Mouse (Mus musculus): Measurements from ENCODE around the gene Lmntd2. TPM values are rescaled to one million over a fixed set of nuclear protein-coding genes. Genes with fewer than 3 reads are reported as not detected.
"Not testable (repeated sequence)": the region's sequence is repeated elsewhere in the genome, so short reads cannot be mapped to it uniquely, and the experiment has no call there.

The Lmntd2 gene
- 1.8 and 2.1 TPM in 2 replicates for polyA plus RNA-seq (2015; fragmentation: Nextera tagmentation; extraction: Ambion mirVana)

GRCm38 (mm10) chr7:141213605-141214235 is at the start of gene Lmntd2:
Gene Lmntd2 (minus strand): TSS chr7:141214080.
- H3K4me1 ChIP-seq (replicated peaks) = peaks cover 29% of the 10 kb centered on the region
- peak within 1 kb of the TSS; percentile 69 for H3K9ac ChIP-seq (replicated peaks)
- WGBS = 93% methylated on average over 11 of the region's 11 CpGs
- H3K27ac ChIP-seq = peak within 1 kb of the TSS; percentile 88
- H3K27me3 ChIP-seq = no peaks in the 10 kb centered on the region
- no peak for ATAC-seq
- peak within 1 kb of the TSS; percentile 91 for H3K4me2 ChIP-seq (replicated peaks)
- H3K9me3 ChIP-seq = no peaks in the 10 kb centered on the region
- H3K4me3 ChIP-seq (replicated peaks) = peak within 1 kb of the TSS; percentile 70
- H3K36me3 ChIP-seq = peaks cover 8% of the 10 kb centered on the region

- no peaks in the 10 kb centered on the region for H3K9me3 ChIP-seq
- WGBS = 92% methylated on average over 13 of the region's 13 CpGs
- H3K4me3 ChIP-seq (replicated peaks) = no peak overlapping the region
- no peak overlapping the region for H3K27ac ChIP-seq
- peaks cover 61% of the 10 kb centered on the region for H3K36me3 ChIP-seq
- no peak overlapping the region for H3K9ac ChIP-seq (replicated peaks)
- ATAC-seq = no peak
- no peak overlapping the region for H3K4me2 ChIP-seq (replicated peaks)
- no peaks in the 10 kb centered on the region for H3K27me3 ChIP-seq
- peaks cover 14% of the 10 kb centered on the region for H3K4me1 ChIP-seq (replicated peaks)
Measured at GRCm38 (mm10) chr7:141263640-141264039, 49.8 kb upstream of the Lmntd2 start.

GRCm38 (mm10) chr7:141261480-141261879 is 47.6 kb upstream of the Lmntd2 start:
- Histone ChIP-seq H3K4me1 (replicated peaks) (peaks cover 14% of the 10 kb centered on the region), H3K27me3 (no peaks in the 10 kb centered on the region), H3K4me2 (replicated peaks) (no peak overlapping the region), H3K9me3 (no peaks in the 10 kb centered on the region), H3K9ac (replicated peaks) (no peak overlapping the region), H3K36me3 (peaks cover 83% of the 10 kb centered on the region), H3K27ac (no peak overlapping the region), H3K4me3 (replicated peaks) (no peak overlapping the region)
- 95% methylated on average over 3 of the region's 3 CpGs for WGBS
- no peak for ATAC-seq

GRCm38 (mm10) chr7:141256159-141256558 is 42.3 kb upstream of the Lmntd2 start:
- Histone ChIP-seq H3K27ac (no peak overlapping the region), H3K36me3 (peaks cover 95% of the 10 kb centered on the region), H3K4me2 (replicated peaks) (no peak overlapping the region), H3K27me3 (no peaks in the 10 kb centered on the region), H3K4me3 (replicated peaks) (no peak overlapping the region), H3K9me3 (no peaks in the 10 kb centered on the region), H3K4me1 (replicated peaks) (no peaks in the 10 kb centered on the region), H3K9ac (replicated peaks) (no peak overlapping the region)
- ATAC-seq = no peak
- WGBS = 96% methylated on average over 10 of the region's 10 CpGs

GRCm38 (mm10) chr7:141250486-141250885 is 36.6 kb upstream of the Lmntd2 start:
- peaks cover 95% of the 10 kb centered on the region for H3K36me3 ChIP-seq
- ATAC-seq = not testable (repeated sequence)
- WGBS = 96% methylated on average over 4 of the region's 4 CpGs

GRCm38 (mm10) chr7:141231551-141231950 is 17.7 kb upstream of the Lmntd2 start:
- H3K9ac ChIP-seq (replicated peaks) = no peak overlapping the region
- WGBS = 88% methylated on average over 10 of the region's 10 CpGs
- no peak overlapping the region for H3K4me2 ChIP-seq (replicated peaks)
- no peak overlapping the region for H3K27ac ChIP-seq
- H3K9me3 ChIP-seq = 0 out of 2 replicates have a peak, but pooled peaks cover 2% of the 10 kb centered on the region
- peaks cover 24% of the 10 kb centered on the region for H3K4me1 ChIP-seq (replicated peaks)
- no peaks in the 10 kb centered on the region for H3K27me3 ChIP-seq
- H3K36me3 ChIP-seq = peaks cover 58% of the 10 kb centered on the region
- ATAC-seq = no peak
- H3K4me3 ChIP-seq (replicated peaks) = no peak overlapping the region

More at GRCm38 (mm10) chr7:141250486-141250885, 36.6 kb upstream of the Lmntd2 start:
- not testable (repeated sequence) for H3K27me3 ChIP-seq; H3K9me3 ChIP-seq; H3K4me1 ChIP-seq (replicated peaks); H3K9ac ChIP-seq (replicated peaks); H3K27ac ChIP-seq; H3K4me3 ChIP-seq (replicated peaks); H3K4me2 ChIP-seq (replicated peaks)

- Histone ChIP-seq H3K27ac (no peak overlapping the region), H3K4me3 (replicated peaks) (no peak overlapping the region), H3K4me1 (replicated peaks) (peaks cover 24% of the 10 kb centered on the region), H3K9me3 (0 out of 2 replicates have a peak, but pooled peaks cover 2% of the 10 kb centered on the region), H3K9ac (replicated peaks) (no peak overlapping the region), H3K36me3 (peaks cover 56% of the 10 kb centered on the region), H3K27me3 (no peaks in the 10 kb centered on the region), H3K4me2 (replicated peaks) (no peak overlapping the region)
- no peak for ATAC-seq
- 94% methylated on average over 3 of the region's 3 CpGs for WGBS
Measured at GRCm38 (mm10) chr7:141231111-141231510, 17.2 kb upstream of the Lmntd2 start.

- Histone ChIP-seq H3K27ac (no peak overlapping the region), H3K4me1 (replicated peaks) (peaks cover 24% of the 10 kb centered on the region), H3K27me3 (no peaks in the 10 kb centered on the region), H3K4me3 (replicated peaks) (0 out of 2 replicates have a peak overlapping the region, but pooled peaks have one; percentile 1), H3K9me3 (0 out of 2 replicates have a peak, but pooled peaks cover 2% of the 10 kb centered on the region), H3K9ac (replicated peaks) (no peak overlapping the region), H3K4me2 (replicated peaks) (peak overlapping the region; percentile 71; the same call in 1 of the 2 replicates), H3K36me3 (peaks cover 50% of the 10 kb centered on the region)
- 97% methylated on average over 4 of the region's 4 CpGs for WGBS
- no peak for ATAC-seq
Measured at GRCm38 (mm10) chr7:141230570-141230969, 16.7 kb upstream of the Lmntd2 start.

GRCm38 (mm10) chr7:141229702-141230101 is 15.8 kb upstream of the Lmntd2 start:
- H3K9ac ChIP-seq (replicated peaks) = peak overlapping the region; percentile 96
- peaks cover 24% of the 10 kb centered on the region for H3K4me1 ChIP-seq (replicated peaks)
- H3K36me3 ChIP-seq = peaks cover 42% of the 10 kb centered on the region
- 0 out of 2 replicates have a peak, but pooled peaks cover 2% of the 10 kb centered on the region for H3K9me3 ChIP-seq
- H3K27ac ChIP-seq = no peak overlapping the region
- WGBS = 72% methylated on average over 6 of the region's 6 CpGs
- peak overlapping the region; percentile 71 for H3K4me2 ChIP-seq (replicated peaks)
- H3K27me3 ChIP-seq = no peaks in the 10 kb centered on the region
- no peak for ATAC-seq
- H3K4me3 ChIP-seq (replicated peaks) = peak overlapping the region; percentile 99

GRCm38 (mm10) chr7:141228279-141229067 is 14.6 kb upstream of the Lmntd2 start, which contains the start of gene Phrf1:
Gene Phrf1 (plus strand): TSS chr7:141228784.
- H3K27me3 ChIP-seq = no peaks in the 10 kb centered on the region
- under 1% methylated on average over 68 of the region's 76 CpGs for WGBS
- ATAC-seq = peak; percentile 93
- H3K9me3 ChIP-seq = 0 out of 2 replicates have a peak, but pooled peaks cover 2% of the 10 kb centered on the region
- peak within 1 kb of the TSS; percentile 89 for H3K27ac ChIP-seq
- peaks cover 24% of the 10 kb centered on the region for H3K4me1 ChIP-seq (replicated peaks)
- peaks cover 29% of the 10 kb centered on the region for H3K36me3 ChIP-seq
- peak within 1 kb of the TSS; percentile 71 for H3K4me2 ChIP-seq (replicated peaks)
- H3K9ac ChIP-seq (replicated peaks) = peak within 1 kb of the TSS; percentile 96
- H3K4me3 ChIP-seq (replicated peaks) = peak within 1 kb of the TSS; percentile 99

- Histone ChIP-seq H3K9ac (replicated peaks) (no peak overlapping the region), H3K4me3 (replicated peaks) (peak overlapping the region; percentile 99; the same call in 1 of the 2 replicates), H3K27ac (peak overlapping the region; percentile 89; the same call in 1 of the 2 replicates), H3K4me1 (replicated peaks) (peaks cover 25% of the 10 kb centered on the region), H3K4me2 (replicated peaks) (peak overlapping the region; percentile 71), H3K36me3 (peaks cover 23% of the 10 kb centered on the region), H3K27me3 (no peaks in the 10 kb centered on the region), H3K9me3 (0 out of 2 replicates have a peak, but pooled peaks cover 2% of the 10 kb centered on the region)
- 76% methylated on average over 4 of the region's 4 CpGs for WGBS
- ATAC-seq = no peak
Measured at GRCm38 (mm10) chr7:141227796-141228195, 13.9 kb upstream of the Lmntd2 start.

GRCm38 (mm10) chr7:141226535-141226934 is 12.7 kb upstream of the Lmntd2 start:
- Histone ChIP-seq H3K9me3 (0 out of 2 replicates have a peak, but pooled peaks cover 2% of the 10 kb centered on the region), H3K27me3 (no peaks in the 10 kb centered on the region), H3K27ac (no peak overlapping the region), H3K9ac (replicated peaks) (no peak overlapping the region), H3K4me3 (replicated peaks) (no peak overlapping the region), H3K4me1 (replicated peaks) (peaks cover 34% of the 10 kb centered on the region), H3K36me3 (peaks cover 10% of the 10 kb centered on the region), H3K4me2 (replicated peaks) (no peak overlapping the region)
- WGBS = 85% methylated on average over 6 of the region's 6 CpGs
- ATAC-seq = no peak
